Mouse (Mus musculus) MEL (cell line): Measurements from ENCODE around the gene Cse1l. TPM values are rescaled to one million over a fixed set of nuclear protein-coding genes. Genes with fewer than 3 reads are reported as not detected.

Experiments
- DNase-seq: peaks from one replicate; pipeline ENCODE4 v3.0.0; 2011; ENCODE audit warnings: low read depth, low spot score
- H3K27ac ChIP-seq: 2 replicates; pipeline ENCODE4 v1.5.1; 2012; ENCODE audit warnings: low read depth, mild to moderate bottlenecking, control low read depth, low read length, moderate library complexity; ENCODE audit not compliant: control insufficient read depth
- H3K27me3 ChIP-seq, 2 experiments: fragments of 150-350 bp in 1 of 2; sonication (generic) in 1 of 2; 2 replicates each; pipeline ENCODE4 v1.6.1; 2012; ENCODE audit warnings: low read length in 2 of 2, mild to moderate bottlenecking in 2 of 2, improper control_type of control experiment in 1 of 2, moderate library complexity in 1 of 2; ENCODE audit not compliant: insufficient read depth in 2 of 2, control insufficient read depth in 1 of 2
- H3K36me3 ChIP-seq, 2 experiments: 2 replicates each; pipeline ENCODE4 v1.6.1; 2012 to 2014; ENCODE audit warnings: low read length in 2 of 2, improper control_type of control experiment in 1 of 2, inconsistent platforms in 1 of 2, mild to moderate bottlenecking in 1 of 2; ENCODE audit not compliant: insufficient read depth in 2 of 2, control insufficient read depth in 1 of 2
- H3K4me1 ChIP-seq, 2 experiments: fragments of 150-350 bp in 1 of 2; sonication (generic) in 1 of 2; 2 replicates each; pipeline ENCODE4 v1.6.1; 2012; ENCODE audit warnings: low read length in 2 of 2, improper control_type of control experiment in 1 of 2, mild to moderate bottlenecking in 1 of 2; ENCODE audit not compliant: insufficient read depth in 2 of 2, control insufficient read depth in 1 of 2
- H3K4me3 ChIP-seq, 2 experiments: fragments of 150-350 bp in 1 of 2; sonication (generic) in 1 of 2; 2 replicates each; pipeline ENCODE4 v1.5.1; 2012; ENCODE audit warnings: low read depth in 2 of 2, low read length in 2 of 2, mild to moderate bottlenecking in 2 of 2, moderate library complexity in 2 of 2, control low read depth in 1 of 2, improper control_type of control experiment in 1 of 2; ENCODE audit not compliant: control insufficient read depth in 1 of 2, insufficient read depth in 1 of 2
- H3K79me2 ChIP-seq: 2 replicates; pipeline ENCODE4 v1.6.1; 2012; ENCODE audit warnings: mild to moderate bottlenecking, low read length, moderate library complexity; ENCODE audit not compliant: control insufficient read depth, poor library complexity, insufficient read depth
- H3K9ac ChIP-seq: 2 replicates; pipeline ENCODE4 v1.6.1; 2012; ENCODE audit warnings: low read depth, mild to moderate bottlenecking, control low read depth, low read length, moderate library complexity; ENCODE audit not compliant: control insufficient read depth, poor library complexity, severe bottlenecking
- H3K9me3 ChIP-seq: fragments of 150-350 bp; sonication (generic); replicated peaks from 2 replicates; pipeline ENCODE4 v1.6.1; 2012; ENCODE audit warnings: mild to moderate bottlenecking, low read length, improper control_type of control experiment, moderate library complexity; ENCODE audit not compliant: insufficient read depth
- CHD2 ChIP-seq: IDR thresholded peaks from 2 replicates; pipeline ENCODE4 v1.6.1; 2011; ENCODE audit warnings: low read length, improper control_type of control experiment
- CTCF ChIP-seq, 3 experiments: IDR thresholded peaks in 2 of 3; conservative IDR thresholded peaks in 1 of 3; 2 replicates each; pipeline ENCODE4 v1.5.1; 2011 to 2012; ENCODE audit warnings: low read length in 3 of 3, low read depth in 2 of 3, mild to moderate bottlenecking in 2 of 3, improper control_type of control experiment in 1 of 3, inconsistent platforms in 1 of 3, mixed read lengths in 1 of 3, moderate library complexity in 1 of 3; ENCODE audit not compliant: control insufficient read depth in 1 of 3, insufficient read depth in 1 of 3, poor library complexity in 1 of 3, severe bottlenecking in 1 of 3
- E2F4 ChIP-seq: IDR thresholded peaks from 2 replicates; pipeline ENCODE4 v1.6.1; 2011; ENCODE audit warnings: low read depth, low read length, improper control_type of control experiment, borderline replicate concordance
- HCFC1 ChIP-seq: IDR thresholded peaks from 2 replicates; pipeline ENCODE4 v1.6.1; 2012; ENCODE audit warnings: low read depth, mild to moderate bottlenecking, inconsistent platforms, low read length, improper control_type of control experiment, moderate library complexity
- MAFK ChIP-seq: IDR thresholded peaks from 2 replicates; pipeline ENCODE4 v1.6.1; 2011; ENCODE audit warnings: low read depth, mild to moderate bottlenecking, low read length, improper control_type of control experiment, borderline replicate concordance
- MYC ChIP-seq: IDR thresholded peaks from 2 replicates; pipeline ENCODE4 v1.6.1; 2011; ENCODE audit warnings: low read depth, mild to moderate bottlenecking, low read length, improper control_type of control experiment, moderate library complexity
- POLR2A ChIP-seq, 2 experiments: IDR thresholded peaks; 2 replicates each; pipeline ENCODE4 v1.6.1; 2011 to 2012; ENCODE audit warnings: low read length in 2 of 2, mild to moderate bottlenecking in 2 of 2, control low read depth in 1 of 2, improper control_type of control experiment in 1 of 2, low read depth in 1 of 2, moderate library complexity in 1 of 2; ENCODE audit not compliant: control insufficient read depth in 1 of 2, insufficient read depth in 1 of 2, poor library complexity in 1 of 2
- POLR2AphosphoS2 ChIP-seq: IDR thresholded peaks from 2 replicates; pipeline ENCODE4 v1.6.1; 2011; ENCODE audit warnings: low read length, improper control_type of control experiment
- RAD21 ChIP-seq: IDR thresholded peaks from 2 replicates; pipeline ENCODE4 v1.6.1; 2011; ENCODE audit warnings: mild to moderate bottlenecking, low read depth, low read length, improper control_type of control experiment
- SMC3 ChIP-seq: IDR thresholded peaks from 2 replicates; pipeline ENCODE4 v1.6.1; 2011; ENCODE audit warnings: low read depth, low read length, improper control_type of control experiment
- TBP ChIP-seq: IDR thresholded peaks from 2 replicates; pipeline ENCODE4 v1.8.0; 2011; ENCODE audit warnings: low read depth, low read length, improper control_type of control experiment
- ZNF384 ChIP-seq: IDR thresholded peaks from 2 replicates; pipeline ENCODE4 v1.6.1; 2012; ENCODE audit warnings: low read depth, mild to moderate bottlenecking, inconsistent platforms, low read length, improper control_type of control experiment
- polyA plus RNA-seq, 2 experiments: library from polyadenylated mRNA; stranded (reverse) in 1 of 2; unstranded in 1 of 2; fragments of >175 nt in 1 of 2; fragments of >200 nt in 1 of 2; gene quantifications; 2 replicates each; pipeline versions ENCODE4 v1.2.1 to v1.2.4; 2012; ENCODE audit warnings: low replicate concordance in 2 of 2, low read depth in 1 of 2; ENCODE audit not compliant: insufficient read length in 2 of 2, insufficient read depth in 1 of 2, missing spikeins in 1 of 2
- total RNA-seq: library from RNA; depleted of rRNA; stranded (reverse); fragments of 300-350 nt; gene quantifications from 2 replicates; pipeline ENCODE4 v1.2.3, GENCODE M21; 2012

Cse1l gene
- total and polyA plus RNA-seq, 3 experiments: 87.0 to 133 (median 93.3) TPM

GRCm38 (mm10) chr2:166983351-166983894, 77.6 kb downstream of the Cse1l start:
- H3K27me3 ChIP-seq: no peaks in the 10 kb centered on the region
- no peak overlapping the region for H3K9ac ChIP-seq
- H3K4me1 ChIP-seq: peaks cover 0 to 7% of the 10 kb centered on the region in 2 experiments; a peak in 2 of 4 replicates
- no peak overlapping the region for H3K27ac ChIP-seq
- H3K36me3 ChIP-seq: peaks cover 0 to 5% of the 10 kb centered on the region in 2 experiments; a peak in 2 of 4 replicates
- H3K9me3 ChIP-seq: no peaks in the 10 kb centered on the region
- TF ChIP-seq POLR2A (IDR thresholded peaks at IDR 0.05; ENCODE audit: control insufficient read depth in 1 of 2, insufficient read depth in 1 of 2, low read depth in 1 of 2, low read length in 2 of 2, poor library complexity in 1 of 2): no peak
- TF ChIP-seq RAD21: peak; percentile 12; the same call in 1 of the 2 replicates
- TF ChIP-seq POLR2AphosphoS2: no peak
- TF ChIP-seq HCFC1: no peak
- 0 out of 2 replicates have a peak, but pooled peaks have one; percentile 12 for TF ChIP-seq ZNF384
- no peak for TF ChIP-seq MAFK
- TF ChIP-seq CTCF (IDR thresholded peaks at IDR 0.05 in 2 of 3, conservative IDR thresholded peaks at IDR 0.05 in 1 of 3; ENCODE audit: control insufficient read depth in 1 of 3, insufficient read depth in 1 of 3, low read depth in 2 of 3, low read length in 3 of 3, poor library complexity in 1 of 3, severe bottlenecking in 1 of 3): peak in 2 of 3 experiments; percentile 15 to 35; a peak in 4 of 6 replicates
- TF ChIP-seq, all 39 proteins: peak for 3
- DNase-seq: peak; percentile 53
- H3K4me3 ChIP-seq: no peak overlapping the region
- peaks cover 59% of the 10 kb centered on the region for H3K79me2 ChIP-seq

GRCm38 (mm10) chr2:166990861-166991260, 85.0 kb downstream of the Cse1l start:
- H3K4me1 ChIP-seq: peaks cover 3 to 7% of the 10 kb centered on the region in 2 experiments; a peak in 3 of 4 replicates
- H3K79me2 ChIP-seq: peaks cover 78% of the 10 kb centered on the region
- no peak overlapping the region for H3K9ac ChIP-seq
- no peak for DNase-seq
- H3K9me3 ChIP-seq: no peaks in the 10 kb centered on the region
- no peak overlapping the region for H3K27ac ChIP-seq
- peaks cover 0 to 19% of the 10 kb centered on the region in 2 experiments; a peak in 2 of 4 replicates for H3K36me3 ChIP-seq
- H3K4me3 ChIP-seq: no peak overlapping the region
- H3K27me3 ChIP-seq: no peaks in the 10 kb centered on the region
- TF ChIP-seq CTCF (IDR thresholded peaks at IDR 0.05 in 2 of 3, conservative IDR thresholded peaks at IDR 0.05 in 1 of 3; ENCODE audit: control insufficient read depth in 1 of 3, insufficient read depth in 1 of 3, low read depth in 2 of 3, low read length in 3 of 3, poor library complexity in 1 of 3, severe bottlenecking in 1 of 3) (peak in 1 of 3 experiments; percentile 9; a peak in 1 of 6 replicates), SMC3 (0 out of 2 replicates have a peak, but pooled peaks have one; percentile 17), CHD2 (no peak)

- Histone ChIP-seq H3K27me3 (no peaks in the 10 kb centered on the region), H3K36me3 (peaks cover 0 to 19% of the 10 kb centered on the region in 2 experiments; a peak in 2 of 4 replicates), H3K9ac (no peak overlapping the region), H3K4me3 (no peak overlapping the region), H3K79me2 (peaks cover 71% of the 10 kb centered on the region), H3K27ac (no peak overlapping the region), H3K4me1 (peaks cover 3 to 7% of the 10 kb centered on the region in 2 experiments; a peak in 3 of 4 replicates), H3K9me3 (no peaks in the 10 kb centered on the region)
- DNase-seq: no peak
- TF ChIP-seq TBP (no peak), E2F4 (no peak), MYC (no peak)
Observed at GRCm38 (mm10) chr2:166991945-166992344, 86.1 kb downstream of the Cse1l start.
